Mouse (Mus musculus) small intestine, adult 2 months (tissue): ENCODE data around the gene Emp2. TPM values are rescaled to one million over a fixed set of nuclear protein-coding genes. Genes with fewer than 3 reads are reported as not detected.

Source experiments
- H3K27ac ChIP-seq: fragments of 200-500 bp; 2 replicates; pipeline ENCODE4 v1.5.1; 2012; ENCODE audit warnings: low read depth, low read length, control low read depth, inconsistent platforms; ENCODE audit not compliant: insufficient read depth
- H3K27me3 ChIP-seq: fragments of 200-500 bp; 2 replicates; pipeline ENCODE4 v1.6.1; 2012; ENCODE audit warnings: mild to moderate bottlenecking, moderate library complexity, low read length, inconsistent platforms; ENCODE audit not compliant: control insufficient read depth, insufficient read depth
- H3K36me3 ChIP-seq: fragments of 200-500 bp; 2 replicates; pipeline ENCODE4 v1.6.1; 2012; ENCODE audit warnings: mild to moderate bottlenecking, low read length, control low read depth, inconsistent platforms; ENCODE audit not compliant: control insufficient read depth, insufficient read depth
- H3K4me1 ChIP-seq: fragments of 200-500 bp; 2 replicates; pipeline ENCODE4 v1.6.1; 2012; ENCODE audit warnings: low read length, inconsistent platforms, mixed read lengths; ENCODE audit not compliant: control insufficient read depth, insufficient read depth, insufficient read length
- H3K4me3 ChIP-seq: fragments of 200-500 bp; 2 replicates; pipeline ENCODE4 v1.5.1; 2012; ENCODE audit warnings: low read depth, mild to moderate bottlenecking, control low read depth, inconsistent platforms, low read length, moderate library complexity
- CTCF ChIP-seq: fragments of 200-500 bp; IDR thresholded peaks from 2 replicates; pipeline ENCODE4 v1.5.1; 2012; ENCODE audit warnings: low read depth, mild to moderate bottlenecking, control low read depth, inconsistent platforms, low read length, moderate library complexity, mixed read lengths; ENCODE audit not compliant: insufficient replicate concordance, insufficient read length; ENCODE audit errors: extremely low read depth
- POLR2A ChIP-seq: fragments of 200-500 bp; IDR thresholded peaks from 2 replicates; pipeline ENCODE4 v1.6.1; 2012; ENCODE audit warnings: low read depth, mild to moderate bottlenecking, control low read depth, inconsistent platforms, low read length, moderate library complexity
- WGBS: fragments of 180-500 bp; shearing (Covaris S2); methylation state at CpG from one replicate; pipeline ENCODE4 v1.1.7; 2018; 5-methylcytosine and 5-hydroxymethylcytosine counted together
- polyA plus RNA-seq: library from polyadenylated mRNA; depleted of rRNA; stranded (reverse); fragments of >200 nt; gene quantifications from 2 replicates; pipeline ENCODE4 v1.2.3, GENCODE M21; 2012

The Emp2 gene
- polyA plus RNA-seq, 1 experiment: 5.5 TPM

- H3K27me3 ChIP-seq: no peaks in the 10 kb centered on the region
- no peak for TF ChIP-seq POLR2A
- 7% methylated on average over 3 of the region's 3 CpGs for WGBS
These were observed 7.7 kb downstream of the Emp2 start for GRCm38 (mm10) chr16:10306101-10306500.

GRCm38 (mm10) chr16:10301337-10301736, 12.4 kb downstream of the Emp2 start:
- Histone ChIP-seq H3K27ac (no peak overlapping the region), H3K36me3 (no peaks in the 10 kb centered on the region), H3K4me3 (no peak overlapping the region), H3K27me3 (no peaks in the 10 kb centered on the region), H3K4me1 (peaks cover 5% of the 10 kb centered on the region; the same call in 1 of the 2 replicates)
- TF ChIP-seq CTCF (no peak), POLR2A (no peak)
- 38% methylated on average over 3 of the region's 3 CpGs for WGBS

More at GRCm38 (mm10) chr16:10306101-10306500, 7.7 kb downstream of the Emp2 start:
- no peak overlapping the region for H3K4me3 ChIP-seq
- H3K27ac ChIP-seq: no peak overlapping the region
- H3K4me1 ChIP-seq: peaks cover 4% of the 10 kb centered on the region; the same call in 1 of the 2 replicates
- H3K36me3 ChIP-seq: no peaks in the 10 kb centered on the region

GRCm38 (mm10) chr16:10300231-10301186, 13.3 kb downstream of the Emp2 start:
- 69% methylated on average over 3 of the region's 3 CpGs for WGBS
- Histone ChIP-seq H3K27me3 (no peaks in the 10 kb centered on the region), H3K36me3 (no peaks in the 10 kb centered on the region), H3K4me3 (no peak overlapping the region), H3K4me1 (peaks cover 4% of the 10 kb centered on the region; the same call in 1 of the 2 replicates), H3K27ac (no peak overlapping the region)
- TF ChIP-seq CTCF: no peak
- TF ChIP-seq POLR2A: no peak

GRCm38 (mm10) chr16:10299637-10300036, 14.1 kb downstream of the Emp2 start:
- peaks cover 4% of the 10 kb centered on the region; the same call in 1 of the 2 replicates for H3K4me1 ChIP-seq
- 15% methylated on average over 8 of the region's 8 CpGs for WGBS
- H3K36me3 ChIP-seq: no peaks in the 10 kb centered on the region
- no peak for TF ChIP-seq POLR2A
- TF ChIP-seq CTCF: no peak
- no peak overlapping the region for H3K27ac ChIP-seq
- H3K4me3 ChIP-seq: peak overlapping the region; percentile 15; the same call in 1 of the 2 replicates
- no peaks in the 10 kb centered on the region for H3K27me3 ChIP-seq

- H3K36me3 ChIP-seq: no peaks in the 10 kb centered on the region
- no peak overlapping the region for H3K4me3 ChIP-seq
- H3K27ac ChIP-seq: no peak overlapping the region
- H3K27me3 ChIP-seq: no peaks in the 10 kb centered on the region
- H3K4me1 ChIP-seq: peaks cover 4% of the 10 kb centered on the region; the same call in 1 of the 2 replicates
- no peak for TF ChIP-seq CTCF
- 81% methylated on average over 10 of the region's 10 CpGs for WGBS
These were observed 15.8 kb downstream of the Emp2 start for GRCm38 (mm10) chr16:10297696-10298644.

- Histone ChIP-seq H3K4me3 (no peak overlapping the region), H3K4me1 (peaks cover 3% of the 10 kb centered on the region; the same call in 1 of the 2 replicates), H3K27ac (no peak overlapping the region), H3K36me3 (no peaks in the 10 kb centered on the region), H3K27me3 (no peaks in the 10 kb centered on the region)
- TF ChIP-seq CTCF: no peak
- WGBS: 91% methylated on average over 6 of the region's 6 CpGs
These were observed 25.7 kb downstream of the Emp2 start for GRCm38 (mm10) chr16:10288115-10288514.
